Mouse (Mus musculus) intestine, postnatal 0 days (tissue): Measurements from ENCODE around the gene Fgfr2. TPM values are rescaled to one million over a fixed set of nuclear protein-coding genes. Genes with fewer than 3 reads are reported as not detected.
A peak's percentile ranks its signal among the peaks of the same experiment; 100 is the strongest.

Experiments
- ATAC-seq: fragments of 200-750 bp; cut with Nextera tagmentation; 2 replicates; pipeline ENCODE4 v1.8.0; 2017; ENCODE audit warnings: mild to moderate bottlenecking, moderate TSS enrichment, moderate library complexity
- H3K27ac ChIP-seq: fragments of 300-500 bp; sonication (generic); 2 replicates; pipeline ENCODE4 v1.5.1; 2014; ENCODE audit warnings: mild to moderate bottlenecking, low read depth, low read length, moderate library complexity
- H3K27me3 ChIP-seq: fragments of 300-500 bp; sonication (generic); replicated peaks from 2 replicates; pipeline ENCODE4 v1.6.1; 2014; ENCODE audit warnings: low read length, mixed read lengths; ENCODE audit not compliant: control insufficient read depth, insufficient read depth
- H3K36me3 ChIP-seq: fragments of 300-500 bp; sonication (generic); 2 replicates; pipeline ENCODE4 v1.6.1; 2014; ENCODE audit warnings: mild to moderate bottlenecking, moderate library complexity; ENCODE audit not compliant: control insufficient read depth, insufficient read depth
- H3K4me1 ChIP-seq: fragments of 300-500 bp; sonication (generic); replicated peaks from 2 replicates; pipeline ENCODE4 v1.6.1; 2014; ENCODE audit warnings: antibody characterized with exemption, low read length, mixed read lengths; ENCODE audit not compliant: control insufficient read depth, insufficient read depth
- H3K4me2 ChIP-seq: fragments of 300-500 bp; sonication (generic); replicated peaks from 2 replicates; pipeline ENCODE4 v1.6.1; 2014; ENCODE audit warnings: low read depth, mild to moderate bottlenecking, moderate library complexity
- H3K4me3 ChIP-seq: fragments of 300-500 bp; sonication (generic); 2 replicates; pipeline ENCODE4 v1.5.1; 2014; ENCODE audit warnings: low read depth, low read length
- H3K9ac ChIP-seq: fragments of 300-500 bp; sonication (generic); 2 replicates; pipeline ENCODE4 v1.6.1; 2014; ENCODE audit warnings: mild to moderate bottlenecking, low read depth, low read length
- H3K9me3 ChIP-seq: fragments of 300-500 bp; sonication (generic); 2 replicates; pipeline ENCODE4 v1.6.1; 2016; ENCODE audit warnings: mixed run types; ENCODE audit not compliant: control insufficient read depth
- CTCF ChIP-seq: sonication (generic); IDR thresholded peaks from 2 replicates; pipeline ENCODE4 v1.5.1; 2016; ENCODE audit warnings: low read depth, mild to moderate bottlenecking, control low read depth, antibody characterized with exemption, moderate library complexity
- WGBS: fragments of 180-500 bp; shearing (Covaris S2); extraction: QIAGEN DNeasy Blood & Tissue Kit; methylation state at CpG from one replicate; pipeline ENCODE4 v1.1.7; 2014; 5-methylcytosine and 5-hydroxymethylcytosine counted together
- polyA plus RNA-seq: library from polyadenylated mRNA; unstranded; fragments of >200 nt; fragmentation: Nextera tagmentation; extraction: Ambion mirVana; gene quantifications from 2 replicates; pipeline ENCODE4 v1.2.1, GENCODE M21; 2015

The Fgfr2 gene
- polyA plus RNA-seq, 1 experiment from 2014 or later = 29.5 TPM

GRCm38 (mm10) chr7:133067321-133067841 lies 55.8 kb downstream of the Fgfr2 start:
- ATAC-seq = no peak
- H3K4me1 ChIP-seq = no peaks in the 10 kb centered on the region
- H3K27ac ChIP-seq = no peak overlapping the region
- H3K27me3 ChIP-seq = no peaks in the 10 kb centered on the region
- no peak overlapping the region for H3K9ac ChIP-seq
- H3K4me3 ChIP-seq = no peak overlapping the region
- no peaks in the 10 kb centered on the region for H3K9me3 ChIP-seq
- peaks cover 27% of the 10 kb centered on the region for H3K36me3 ChIP-seq
- TF ChIP-seq CTCF = no peak
- WGBS = 72% methylated on average over 7 of the region's 7 CpGs
- no peak overlapping the region for H3K4me2 ChIP-seq

- H3K27ac ChIP-seq = no peak overlapping the region
- no peak overlapping the region for H3K4me3 ChIP-seq
- WGBS = 73% methylated on average over 6 of the region's 6 CpGs
- ATAC-seq = no peak
- H3K27me3 ChIP-seq = no peaks in the 10 kb centered on the region
- H3K4me2 ChIP-seq = no peak overlapping the region
- H3K4me1 ChIP-seq = no peaks in the 10 kb centered on the region
- H3K9ac ChIP-seq = no peak overlapping the region
- TF ChIP-seq CTCF = no peak
- no peaks in the 10 kb centered on the region for H3K9me3 ChIP-seq
- peaks cover 27% of the 10 kb centered on the region for H3K36me3 ChIP-seq
Observed at GRCm38 (mm10) chr7:133066776-133067175, 56.4 kb downstream of the Fgfr2 start.

GRCm38 (mm10) chr7:133062055-133062454 lies 61.1 kb downstream of the Fgfr2 start:
- Histone ChIP-seq H3K4me2 (no peak overlapping the region), H3K27ac (no peak overlapping the region), H3K9me3 (no peaks in the 10 kb centered on the region), H3K9ac (no peak overlapping the region), H3K4me3 (no peak overlapping the region), H3K4me1 (0 out of 2 replicates have a peak, but pooled peaks cover 4% of the 10 kb centered on the region), H3K36me3 (peaks cover 4% of the 10 kb centered on the region), H3K27me3 (no peaks in the 10 kb centered on the region)
- TF ChIP-seq CTCF = no peak
- no peak for ATAC-seq
- 74% methylated on average over 3 of the region's 3 CpGs for WGBS

GRCm38 (mm10) chr7:133060170-133060569 lies 63.0 kb downstream of the Fgfr2 start:
- no peak overlapping the region for H3K4me2 ChIP-seq
- 0 out of 2 replicates have a peak, but pooled peaks cover 7% of the 10 kb centered on the region for H3K4me1 ChIP-seq
- no peak overlapping the region for H3K9ac ChIP-seq
- ATAC-seq = no peak
- H3K27me3 ChIP-seq = no peaks in the 10 kb centered on the region
- no peaks in the 10 kb centered on the region for H3K9me3 ChIP-seq
- peaks cover 4% of the 10 kb centered on the region for H3K36me3 ChIP-seq
- no peak for TF ChIP-seq CTCF
- no peak overlapping the region for H3K27ac ChIP-seq
- no peak overlapping the region for H3K4me3 ChIP-seq
- WGBS = 89% methylated on average over 6 of the region's 6 CpGs

- H3K9ac ChIP-seq = no peak overlapping the region
- H3K4me1 ChIP-seq = 0 out of 2 replicates have a peak, but pooled peaks cover 7% of the 10 kb centered on the region
- no peaks in the 10 kb centered on the region for H3K27me3 ChIP-seq
- no peaks in the 10 kb centered on the region for H3K9me3 ChIP-seq
- 55% methylated on average over 9 of the region's 9 CpGs for WGBS
- H3K36me3 ChIP-seq = peaks cover 4% of the 10 kb centered on the region
- no peak for ATAC-seq
- H3K4me3 ChIP-seq = no peak overlapping the region
- H3K4me2 ChIP-seq = no peak overlapping the region
- no peak overlapping the region for H3K27ac ChIP-seq
- TF ChIP-seq CTCF = no peak
Observed at GRCm38 (mm10) chr7:133059517-133060104, 63.5 kb downstream of the Fgfr2 start.

GRCm38 (mm10) chr7:133059150-133059509 lies 64.0 kb downstream of the Fgfr2 start:
- no peaks in the 10 kb centered on the region for H3K27me3 ChIP-seq
- H3K36me3 ChIP-seq = peaks cover 2% of the 10 kb centered on the region
- no peak overlapping the region for H3K4me3 ChIP-seq
- no peak overlapping the region for H3K4me2 ChIP-seq
- H3K27ac ChIP-seq = no peak overlapping the region
- WGBS = 54% methylated on average over 6 of the region's 6 CpGs
- no peak overlapping the region for H3K9ac ChIP-seq
- TF ChIP-seq CTCF = no peak
- ATAC-seq = 0 out of 2 replicates have a peak, but pooled peaks have one; percentile 17
- no peaks in the 10 kb centered on the region for H3K9me3 ChIP-seq
- H3K4me1 ChIP-seq = 0 out of 2 replicates have a peak, but pooled peaks cover 7% of the 10 kb centered on the region
